Mouse (Mus musculus) layer of hippocampus, adult 9-11 months (tissue): ENCODE results near the gene Adra2b.
A peak's percentile ranks its signal among the peaks of the same experiment; 100 is the strongest.

Source experiments
- DNase-seq: peaks from one replicate; pipeline ENCODE4 v3.0.0; 2022

Adra2b gene

DNA sequence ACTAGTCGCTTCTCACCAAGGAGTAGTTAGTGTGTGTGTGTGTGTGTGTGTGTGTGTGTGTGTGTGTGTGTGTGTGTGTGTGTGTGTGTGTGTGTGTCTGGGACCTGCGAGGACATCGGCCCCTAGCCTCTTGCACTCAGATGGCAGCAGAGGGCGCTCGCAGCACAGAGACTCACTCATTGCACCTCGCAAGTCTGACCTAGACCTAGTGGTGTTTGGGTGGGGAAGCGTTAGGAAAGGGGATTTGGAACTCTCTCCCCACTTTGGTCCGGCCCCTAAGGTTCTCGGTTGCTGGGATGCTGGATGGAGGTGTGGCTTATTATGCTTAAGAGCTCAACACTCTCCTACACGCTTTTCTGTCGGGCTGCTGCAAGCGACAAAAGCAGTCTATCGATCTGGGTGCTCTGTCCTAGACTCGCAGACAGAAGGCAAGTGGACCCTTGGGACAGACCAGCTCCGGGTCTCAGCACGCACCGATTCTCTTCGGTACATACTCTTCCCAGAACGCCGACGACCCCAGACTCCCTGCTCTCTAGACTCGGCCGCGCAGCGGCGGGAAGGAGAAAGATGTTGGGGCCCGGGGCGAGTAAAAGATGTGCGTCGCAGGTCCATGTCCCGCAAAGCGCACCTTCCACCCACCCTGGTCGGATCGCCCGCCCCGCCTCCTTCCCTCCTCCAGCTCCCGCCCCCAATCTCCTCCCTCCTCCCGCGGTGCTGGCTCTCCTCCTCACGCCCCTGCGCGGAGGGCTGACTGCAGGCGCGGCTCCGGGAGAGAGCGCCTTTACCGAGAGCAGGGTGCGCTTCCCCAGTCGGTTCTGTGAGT lies at the start of gene Adra2b:
Gene Adra2b, plus strand, starts transcription at position 750 of the 823 bp plus-strand sequence.
- DNase-seq = peak; percentile 67

DNA sequence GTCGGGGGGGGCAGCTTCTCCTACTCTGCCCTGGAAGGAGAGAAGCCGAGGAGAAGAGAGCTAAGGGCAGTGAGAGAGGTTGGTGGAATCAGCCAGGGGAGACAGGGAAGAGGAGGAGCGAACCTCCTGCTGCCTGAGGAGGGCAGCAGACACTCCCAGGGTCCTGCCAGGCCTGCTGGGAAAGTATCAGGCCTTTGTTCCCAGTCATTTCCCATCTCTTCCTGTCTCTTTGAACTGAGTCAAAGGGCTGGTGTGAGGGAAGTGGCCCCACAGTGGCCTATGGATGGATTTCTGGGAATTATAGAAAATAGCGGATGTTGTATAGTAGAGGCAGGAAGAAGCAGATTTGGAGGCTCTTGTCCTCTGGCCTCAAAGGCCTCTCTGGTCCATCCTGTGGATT lies 49.1 kb upstream of the Adra2b start:
- DNase-seq = no peak

DNA sequence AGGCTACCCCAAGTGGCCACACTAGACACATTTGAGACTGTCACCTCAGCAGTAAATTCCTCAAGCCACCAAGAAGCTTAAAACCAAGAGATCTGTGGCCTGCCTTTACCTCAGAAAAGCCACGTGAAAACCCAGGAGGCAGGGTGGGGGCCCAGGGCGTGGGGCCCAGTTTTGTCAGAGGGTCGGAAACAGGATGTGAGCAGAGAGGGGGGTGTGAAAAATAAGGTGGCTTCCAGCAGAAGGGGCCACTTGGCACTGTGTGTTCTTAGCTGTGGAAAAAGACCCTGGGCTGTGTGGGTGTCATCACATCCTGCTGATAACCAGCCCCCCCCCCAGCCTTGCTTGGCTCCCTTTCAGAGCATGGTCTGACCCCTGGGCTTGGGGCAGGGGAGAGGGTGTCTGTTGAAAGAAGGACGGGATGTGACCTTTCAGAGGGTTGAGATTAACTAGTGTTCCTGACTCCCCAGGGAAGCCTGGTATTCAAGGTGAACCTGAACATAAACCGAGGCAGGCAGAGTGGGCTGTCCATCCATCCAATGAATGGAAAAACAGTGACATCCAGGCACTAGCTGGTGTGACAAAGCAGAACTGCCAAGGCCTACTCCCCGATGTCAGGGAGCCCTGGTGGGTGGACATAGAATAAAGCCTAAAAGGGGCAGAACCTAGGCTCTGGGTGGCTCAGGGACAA lies 48.4 kb upstream of the Adra2b start:
- no peak for DNase-seq

DNA sequence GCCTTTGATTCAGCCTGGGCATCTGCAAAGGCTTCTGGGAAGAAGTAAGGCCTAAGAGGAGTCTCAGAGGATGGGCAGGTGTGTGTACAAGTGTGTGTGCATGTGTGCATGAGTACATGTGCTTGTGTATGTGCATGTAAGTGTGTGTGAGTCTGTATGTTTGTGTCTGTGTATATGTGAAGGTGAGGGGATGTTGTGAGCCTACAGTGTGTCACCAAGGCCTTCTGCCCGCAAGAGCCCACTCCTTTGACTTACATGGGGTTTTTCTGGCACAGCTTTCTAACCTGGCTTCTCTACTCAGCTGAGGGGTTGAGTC lies 47.9 kb upstream of the Adra2b start:
- no peak for DNase-seq

DNA sequence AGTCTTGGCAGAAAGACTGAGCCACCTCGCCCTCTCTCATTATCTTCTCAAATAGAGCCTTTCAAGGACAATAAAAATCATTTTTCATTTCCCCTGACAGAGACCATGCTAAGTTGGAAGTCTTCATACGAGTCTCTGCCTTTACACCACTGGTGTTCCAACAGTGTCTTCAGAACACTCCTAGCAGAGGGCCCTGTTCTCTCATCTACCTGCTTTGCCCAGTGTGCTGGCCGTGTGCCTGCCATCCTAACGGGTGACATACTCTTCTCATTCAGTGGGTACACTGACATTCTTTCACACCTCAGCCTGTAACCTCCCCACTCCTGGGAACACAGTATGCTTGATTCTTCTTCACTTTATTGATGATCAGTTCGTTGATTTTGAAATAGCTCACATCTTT lies 46.6 kb upstream of the Adra2b start:
- no peak for DNase-seq

DNA sequence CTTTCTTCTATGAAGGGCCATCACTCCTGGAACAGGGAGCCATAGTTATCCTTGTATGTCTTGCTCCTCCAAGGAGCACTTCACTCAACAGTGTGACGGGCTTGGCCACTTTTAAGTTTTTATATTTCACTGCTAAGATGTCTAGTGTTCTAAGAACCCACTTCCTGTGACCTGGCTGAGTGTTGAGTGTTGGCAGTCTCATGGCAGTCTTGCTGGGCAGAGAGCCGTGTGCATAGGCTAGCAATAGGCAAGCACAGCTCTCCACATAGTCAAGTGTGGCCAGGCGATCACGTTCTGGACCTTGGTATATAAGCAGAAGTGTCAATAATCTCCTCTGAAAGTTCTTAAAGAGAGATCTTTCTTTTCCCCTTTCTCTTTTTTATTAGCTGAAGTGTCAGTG lies 44.9 kb upstream of the Adra2b start:
- DNase-seq = no peak

DNA sequence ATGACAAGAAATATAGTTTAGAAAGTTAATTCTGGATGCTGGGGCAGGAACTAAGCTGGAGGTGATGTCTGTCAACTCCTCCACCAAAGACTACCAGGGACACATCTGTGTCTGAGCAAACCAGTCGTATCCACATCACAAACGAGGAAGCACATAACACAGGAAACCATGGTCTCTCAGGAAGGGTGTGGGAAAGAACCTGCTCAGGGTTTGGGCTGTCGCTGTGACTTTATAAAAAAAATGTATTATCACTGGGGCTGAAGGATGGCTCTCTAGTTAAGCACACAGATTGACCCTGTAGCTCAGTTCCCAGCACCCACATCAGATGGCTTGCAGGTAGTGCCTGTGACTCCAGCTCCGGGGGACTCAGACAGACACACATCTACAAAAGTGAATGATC lies 43.9 kb upstream of the Adra2b start:
- DNase-seq = no peak

DNA sequence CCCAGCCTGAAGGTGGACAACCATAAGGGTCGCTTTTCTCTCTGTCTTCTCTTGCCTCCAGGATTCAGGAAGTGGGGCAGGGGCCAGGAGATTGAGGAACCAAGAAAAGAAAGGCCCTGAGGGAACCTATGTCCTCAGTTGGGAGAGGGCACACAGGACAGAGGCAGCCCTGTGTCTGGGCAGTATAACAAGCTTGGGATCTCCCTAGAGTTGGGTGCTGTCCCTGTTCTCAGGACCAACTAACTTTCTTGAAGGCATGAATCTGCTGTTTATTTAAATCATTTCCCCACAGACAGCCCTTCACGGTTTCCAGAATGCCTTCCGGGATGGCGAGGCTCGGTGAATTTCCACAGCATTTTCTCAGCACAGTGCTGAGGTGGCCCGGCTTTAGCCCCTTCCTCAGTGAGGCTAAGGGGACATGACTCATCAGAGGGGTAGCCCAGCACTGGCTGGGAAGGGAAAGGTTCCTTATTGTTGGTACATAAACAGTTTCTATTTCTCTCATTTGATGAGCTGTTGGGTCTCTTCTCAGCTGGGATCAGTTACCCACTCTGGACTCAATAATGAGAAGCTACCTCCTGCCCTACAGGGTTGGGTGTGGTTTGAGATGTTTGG lies 40.2 kb upstream of the Adra2b start:
- no peak for DNase-seq

DNA sequence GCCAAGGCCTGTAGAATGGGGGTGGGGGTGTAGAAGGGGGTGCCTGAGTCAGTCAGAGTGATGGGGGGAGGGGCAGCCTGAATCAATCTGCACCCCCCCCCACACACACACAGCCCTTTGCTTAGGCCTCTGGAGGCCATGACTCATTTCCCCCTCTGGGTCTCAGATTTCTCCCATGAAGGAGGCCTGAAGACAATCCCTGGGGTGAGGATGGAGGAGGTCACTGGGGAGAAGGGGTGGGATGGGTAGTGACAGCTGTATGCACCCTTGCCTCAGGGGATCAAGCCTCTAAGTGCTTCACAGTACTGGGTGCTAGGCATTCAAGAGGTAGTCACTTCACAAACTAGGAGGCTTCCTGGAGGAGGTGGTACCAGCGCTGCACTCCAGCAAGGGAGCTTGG lies 39.3 kb upstream of the Adra2b start:
- DNase-seq = no peak

DNA sequence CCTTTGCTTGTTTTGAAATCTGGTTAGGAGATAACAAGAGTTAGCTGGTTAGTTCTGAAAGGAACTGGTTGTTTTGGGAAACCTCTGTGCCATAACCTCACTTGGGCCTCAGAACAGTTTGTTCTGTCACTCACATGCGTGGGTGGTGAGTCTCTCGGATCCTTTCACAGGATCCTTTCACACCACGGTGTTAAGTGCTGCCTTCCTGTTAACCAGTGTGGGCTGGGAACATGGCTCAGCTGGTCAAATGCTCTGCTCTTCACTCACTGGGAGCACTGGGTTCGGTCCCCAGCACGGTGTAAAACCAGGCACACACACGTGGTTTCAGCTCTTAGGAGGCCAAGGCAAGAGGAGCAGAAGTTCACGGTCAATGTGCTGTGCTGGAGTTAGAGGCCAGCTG lies 38.6 kb upstream of the Adra2b start:
- DNase-seq = no peak

DNA sequence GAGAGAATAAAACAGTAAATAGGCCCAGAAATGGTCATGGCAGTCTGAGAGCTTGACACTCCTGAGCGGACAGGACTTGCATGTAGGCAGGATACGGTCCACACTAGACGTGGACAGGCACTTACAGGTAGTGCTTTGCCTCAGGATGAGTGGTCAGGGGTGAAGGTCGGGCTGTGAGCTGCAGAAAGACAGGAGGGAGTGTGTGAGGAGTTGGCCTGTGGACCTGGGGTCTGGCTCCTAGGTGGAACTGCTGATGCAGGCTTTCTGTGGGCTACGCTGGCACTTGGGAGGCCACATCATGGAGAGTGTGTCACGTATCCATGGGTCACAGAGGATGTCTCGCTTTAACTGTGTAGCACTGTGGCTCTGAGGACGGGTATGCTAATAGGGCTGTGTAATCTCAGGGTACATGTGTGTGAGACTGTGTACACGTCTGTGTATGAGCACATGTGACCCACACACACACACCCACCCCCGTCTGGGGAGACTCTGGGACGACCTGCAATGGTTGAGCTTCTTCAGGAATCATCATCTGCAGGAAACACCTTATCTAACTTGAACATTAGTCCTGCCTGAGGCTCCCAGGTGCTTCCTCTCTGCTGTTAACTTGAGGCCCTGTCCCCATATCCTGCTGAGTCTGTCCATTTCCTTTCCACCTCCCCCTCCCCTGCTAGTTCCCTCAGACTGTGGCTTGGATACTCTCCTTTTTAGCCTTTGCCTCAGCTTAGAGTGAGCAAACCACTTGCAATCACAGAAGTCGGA lies 34.7 kb upstream of the Adra2b start:
- no peak for DNase-seq

DNA sequence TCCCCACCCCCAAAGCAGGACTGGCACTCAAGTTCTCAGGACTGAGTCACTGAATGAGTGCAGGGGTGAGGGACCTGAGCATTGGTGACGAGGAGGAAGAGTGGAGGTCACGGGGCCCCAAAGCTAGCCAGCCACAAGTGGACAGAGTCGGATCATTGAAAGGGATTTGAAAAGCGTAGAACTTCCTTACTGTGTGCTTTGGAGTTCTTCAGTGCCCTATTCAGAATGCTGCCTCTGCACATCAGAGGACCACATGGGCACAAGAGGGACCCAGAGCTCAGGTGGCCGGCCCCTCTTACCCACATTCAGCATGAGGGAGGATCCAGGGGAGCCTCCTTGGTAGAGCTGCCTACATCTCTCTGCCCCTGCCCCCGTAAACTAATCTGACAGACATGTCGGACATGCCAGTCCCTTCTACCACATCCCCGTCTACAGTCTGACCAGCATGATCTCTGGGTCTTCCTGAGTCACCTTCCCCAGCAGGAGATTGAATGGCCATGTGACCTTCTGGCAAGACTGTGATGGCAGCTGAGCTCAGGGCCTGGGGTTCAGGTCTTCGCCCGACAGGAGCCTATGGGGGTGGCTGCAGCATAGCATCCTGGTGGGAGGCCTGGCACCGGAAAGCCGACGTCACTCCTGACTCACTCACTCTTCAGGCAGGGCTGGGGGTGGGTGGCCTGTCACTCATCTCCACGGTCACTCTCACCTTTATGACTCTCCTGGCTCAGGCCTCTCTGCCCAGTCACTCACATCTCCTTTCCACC lies 30.0 kb upstream of the Adra2b start:
- no peak for DNase-seq

DNA sequence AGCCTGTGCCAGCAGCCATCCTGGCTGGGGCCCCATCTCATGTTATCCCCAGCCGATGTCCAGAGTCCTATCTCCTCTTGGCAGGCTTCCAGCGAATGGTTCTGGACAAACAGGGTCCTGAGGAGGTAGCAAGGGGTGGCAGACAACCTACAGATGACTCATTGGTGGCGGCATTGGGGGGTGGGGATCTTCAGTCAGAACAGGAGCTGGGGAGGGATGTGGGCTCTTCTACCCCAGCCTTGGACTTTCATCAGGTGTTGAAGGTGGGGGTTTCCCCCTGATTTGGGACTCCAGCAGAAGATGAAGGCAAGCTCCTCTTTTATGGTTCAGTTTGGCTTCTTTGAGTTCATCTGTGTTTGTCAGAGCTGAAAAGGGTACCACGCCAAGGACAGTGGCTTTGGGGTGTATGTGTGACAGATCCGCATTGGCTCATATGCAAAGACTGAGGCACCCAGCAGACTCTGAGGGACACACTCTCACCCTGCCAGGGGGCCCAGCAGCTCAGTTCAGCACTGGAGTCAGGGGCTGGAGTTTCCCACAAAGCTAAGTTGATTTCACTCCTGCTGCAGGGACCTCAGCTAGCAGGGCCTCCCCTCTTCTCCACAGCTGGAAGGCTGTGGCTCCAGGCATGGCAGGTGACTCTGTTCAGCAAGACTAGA lies 28.9 kb upstream of the Adra2b start:
- no peak for DNase-seq

DNA sequence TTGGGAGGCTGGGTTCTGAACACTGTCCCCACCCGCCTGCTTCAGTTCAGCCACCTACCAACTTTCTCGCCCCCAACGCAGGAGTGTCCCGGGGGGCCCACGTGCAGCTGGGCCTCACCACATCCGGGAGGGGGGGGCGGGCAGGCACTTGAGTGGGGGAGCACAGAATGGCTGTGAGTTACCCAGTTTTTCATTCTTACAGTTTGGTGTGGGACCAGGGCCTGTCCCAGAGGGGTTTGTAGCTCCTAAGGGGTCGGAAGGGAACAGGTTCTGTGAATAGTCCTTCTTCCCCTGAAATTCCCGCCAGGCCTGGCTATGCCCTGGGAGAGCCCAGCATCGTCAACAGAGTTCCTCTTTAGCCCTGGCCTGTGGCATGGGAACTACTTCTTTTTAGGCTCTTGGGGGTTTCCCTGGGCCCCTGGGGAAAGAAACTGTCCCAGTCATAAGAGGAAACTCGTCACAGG lies 27.9 kb upstream of the Adra2b start:
- DNase-seq = peak; percentile 15

DNA sequence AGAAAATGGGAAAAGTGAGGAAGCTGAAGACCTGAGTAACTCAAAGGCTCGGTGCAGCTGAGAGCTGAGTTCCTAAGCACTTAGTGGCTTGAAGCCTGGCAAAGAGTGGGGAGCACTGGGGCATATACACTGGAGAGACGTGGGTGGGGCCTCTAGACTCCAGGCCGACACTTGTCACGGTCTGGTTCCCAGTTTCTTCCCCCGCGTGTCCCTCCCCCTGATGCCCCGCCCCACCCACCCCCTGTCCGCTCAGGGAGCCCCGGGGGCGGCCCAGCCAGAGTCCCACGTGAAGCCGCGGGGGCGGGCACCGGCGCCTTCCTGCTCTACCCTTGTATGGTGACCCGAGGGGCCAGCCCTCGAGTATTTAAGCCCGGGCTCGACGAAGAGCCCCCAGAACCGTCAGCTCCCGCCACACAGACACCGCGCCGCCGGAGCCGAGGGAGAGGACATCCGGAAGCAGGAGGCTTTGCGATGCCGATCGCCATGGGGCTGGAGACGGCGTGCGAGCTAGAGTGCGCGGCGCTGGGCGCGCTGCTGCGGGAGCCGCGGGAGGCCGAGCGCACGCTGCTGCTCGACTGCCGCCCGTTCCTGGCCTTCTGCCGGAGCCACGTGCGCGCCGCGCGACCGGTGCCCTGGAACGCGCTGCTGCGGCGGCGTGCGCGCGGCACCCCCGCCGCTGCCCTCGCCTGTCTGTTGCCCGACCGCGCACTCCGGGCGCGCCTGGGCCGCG lies 27.1 kb upstream of the Adra2b start, which contains the start of gene Dusp2:
Gene Dusp2, plus strand, starts transcription at position 393 of the 730 bp plus-strand sequence.
- peak; percentile 50 for DNase-seq

DNA sequence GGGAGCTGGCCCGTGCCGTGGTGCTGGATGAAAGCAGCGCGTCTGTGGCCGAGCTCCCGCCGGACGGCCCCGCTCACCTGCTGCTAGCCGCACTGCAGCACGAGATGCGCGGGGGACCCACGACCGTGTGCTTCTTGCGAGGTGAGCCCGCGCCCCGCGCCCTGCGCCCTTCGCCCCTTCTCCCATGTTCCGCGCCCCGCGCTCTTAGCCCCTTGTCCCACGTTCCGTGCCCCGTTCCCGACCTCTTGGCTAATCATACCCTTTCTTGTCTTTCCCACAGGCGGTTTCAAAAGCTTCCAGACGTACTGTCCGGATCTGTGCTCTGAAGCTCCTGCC lies 26.5 kb upstream of the Adra2b start:
- no peak for DNase-seq

DNA sequence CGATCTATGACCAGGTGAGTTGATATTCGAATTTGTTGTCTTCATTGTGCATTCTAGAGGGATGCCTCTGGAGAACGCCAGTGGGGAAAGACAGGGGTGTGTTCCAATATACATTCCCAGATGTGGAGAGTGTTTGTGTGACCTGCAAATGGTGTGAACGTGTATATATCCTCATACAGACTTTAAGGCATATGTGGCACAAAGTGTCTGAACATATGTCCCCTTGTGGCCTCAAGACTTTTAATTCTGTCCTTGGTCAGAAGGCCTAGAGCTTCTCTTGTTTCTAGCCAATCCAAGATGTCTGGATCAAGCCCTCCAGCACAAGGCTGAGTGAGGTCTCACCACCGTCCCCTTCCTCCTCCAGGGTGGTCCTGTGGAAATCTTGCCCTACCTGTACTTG lies 26.1 kb upstream of the Adra2b start:
- DNase-seq = no peak

DNA sequence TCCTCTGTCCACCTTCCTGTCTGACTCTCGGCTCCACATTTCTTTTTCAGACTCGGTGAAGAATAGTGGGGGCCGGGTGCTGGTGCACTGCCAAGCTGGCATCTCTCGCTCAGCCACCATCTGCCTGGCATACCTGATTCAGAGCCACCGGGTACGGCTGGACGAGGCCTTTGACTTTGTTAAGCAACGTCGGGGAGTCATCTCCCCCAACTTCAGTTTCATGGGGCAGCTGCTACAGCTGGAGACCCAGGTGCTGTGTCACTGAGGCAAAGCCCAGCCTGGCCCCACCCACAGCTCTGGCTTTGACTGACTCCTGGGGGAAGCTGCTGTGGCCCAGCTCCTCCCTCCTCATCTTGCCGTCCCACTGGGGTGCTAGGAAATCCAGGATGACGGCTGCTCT lies 25.5 kb upstream of the Adra2b start:
- DNase-seq = no peak

DNA sequence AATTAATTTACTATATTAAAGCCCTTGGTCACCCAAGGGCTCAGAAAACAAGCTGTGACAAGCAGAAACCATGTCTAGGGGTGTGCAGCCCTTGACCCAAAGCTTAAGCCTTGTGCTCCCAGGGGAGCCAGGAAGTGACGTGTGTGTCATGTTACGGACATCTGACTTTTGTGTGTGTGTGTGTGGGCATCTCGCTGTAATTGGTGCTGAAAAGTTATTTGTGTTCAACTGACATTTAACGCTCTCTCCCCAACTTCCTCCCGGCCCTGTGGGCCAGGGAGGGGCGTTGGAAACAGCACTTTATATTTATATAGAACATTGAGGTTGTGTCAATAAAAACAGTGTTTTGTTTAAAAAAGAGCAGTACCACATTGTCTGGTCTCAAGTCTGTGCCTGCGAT lies 25.0 kb upstream of the Adra2b start:
- no peak for DNase-seq

DNA sequence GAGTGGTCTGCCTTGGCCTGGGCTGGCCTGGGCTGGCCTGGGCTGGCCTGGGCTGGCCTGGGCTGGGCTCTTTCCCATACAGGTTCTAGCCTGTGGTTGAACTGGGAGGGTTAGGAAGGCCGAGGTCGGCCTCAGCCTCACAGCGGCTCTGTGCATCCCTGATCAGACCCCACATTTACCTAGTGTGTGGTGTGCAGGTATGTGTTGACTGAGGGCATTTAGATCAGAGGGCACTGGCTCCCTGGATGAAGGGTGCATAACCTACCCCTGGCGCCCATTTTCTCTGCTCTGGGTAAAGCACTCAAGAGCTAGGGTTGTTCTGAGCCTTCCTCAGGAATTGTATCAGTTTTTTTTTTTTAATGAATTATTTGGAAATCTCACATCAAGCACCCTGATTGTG lies 24.6 kb upstream of the Adra2b start, which contains the start of gene Astl:
Gene Astl, plus strand, starts transcription at position 224 of the 400 bp plus-strand sequence.
- no peak for DNase-seq

DNA sequence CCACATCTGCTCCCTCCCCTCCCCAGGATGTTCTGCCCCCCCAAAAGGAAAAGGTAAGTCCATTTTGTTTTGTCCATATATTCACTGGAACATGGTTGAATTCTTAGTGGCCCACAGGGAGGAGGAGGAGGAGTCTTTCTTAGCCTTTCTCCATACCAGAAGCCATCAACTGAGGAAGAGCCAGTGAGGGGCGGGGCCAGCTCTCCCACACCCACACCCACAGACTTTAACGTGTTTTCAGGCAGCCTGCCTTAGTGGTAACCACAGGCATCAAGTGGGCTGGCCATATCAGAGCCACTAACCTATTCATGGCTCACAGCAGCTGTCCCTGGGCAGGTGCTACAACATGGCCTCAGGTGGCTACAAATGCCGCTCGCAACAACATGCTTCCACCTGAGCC lies 24.2 kb upstream of the Adra2b start:
- DNase-seq = no peak
